Mouse (Mus musculus) layer of hippocampus, adult 11-12 months (tissue): ENCODE results near the gene Umad1.
"Not testable (repeated sequence)": the region's sequence is repeated elsewhere in the genome, so short reads cannot be mapped to it uniquely, and the experiment has no call there.

Experiments used
- DNase-seq: peaks from one replicate; pipeline ENCODE4 v3.0.0; 2022; ENCODE audit warnings: low spot score

Gene Umad1

GRCm38 (mm10) chr6:8316201-8316600 lies 57.1 kb downstream of the Umad1 start:
- no peak for DNase-seq

GRCm38 (mm10) chr6:8319591-8319990 lies 60.5 kb downstream of the Umad1 start:
- DNase-seq: no peak

- DNase-seq: not testable (repeated sequence)
Observed at GRCm38 (mm10) chr6:8331496-8331895, 72.4 kb downstream of the Umad1 start.

GRCm38 (mm10) chr6:8333380-8333779 lies 74.3 kb downstream of the Umad1 start:
- no peak for DNase-seq

GRCm38 (mm10) chr6:8336487-8337390 lies 77.7 kb downstream of the Umad1 start:
- no peak for DNase-seq

GRCm38 (mm10) chr6:8339453-8339852 lies 80.4 kb downstream of the Umad1 start:
- DNase-seq: no peak

GRCm38 (mm10) chr6:8343271-8343670 lies 84.2 kb downstream of the Umad1 start:
- no peak for DNase-seq

- peak; percentile 26 for DNase-seq
Observed at GRCm38 (mm10) chr6:8345219-8345856, 86.2 kb downstream of the Umad1 start.

GRCm38 (mm10) chr6:8347154-8347553 lies 88.1 kb downstream of the Umad1 start:
- no peak for DNase-seq

- no peak for DNase-seq
Observed at GRCm38 (mm10) chr6:8348344-8348743, 89.3 kb downstream of the Umad1 start.

- no peak for DNase-seq
Observed at GRCm38 (mm10) chr6:8349060-8349670, 90.1 kb downstream of the Umad1 start.

- DNase-seq: no peak
Observed at GRCm38 (mm10) chr6:8351507-8351906, 92.4 kb downstream of the Umad1 start.

- DNase-seq: no peak
Observed at GRCm38 (mm10) chr6:8352533-8353168, 93.6 kb downstream of the Umad1 start.

- DNase-seq: no peak
Observed at GRCm38 (mm10) chr6:8353461-8353860, 94.4 kb downstream of the Umad1 start.

GRCm38 (mm10) chr6:8354846-8355245 lies 95.8 kb downstream of the Umad1 start:
- no peak for DNase-seq

- no peak for DNase-seq
Observed at GRCm38 (mm10) chr6:8358232-8358631, 99.1 kb downstream of the Umad1 start.

- no peak for DNase-seq
Observed at GRCm38 (mm10) chr6:8358782-8359181, 99.7 kb downstream of the Umad1 start.

- no peak for DNase-seq
Observed at GRCm38 (mm10) chr6:8360805-8361204, 101.7 kb downstream of the Umad1 start.

- no peak for DNase-seq
Observed at GRCm38 (mm10) chr6:8364033-8364756, 105.1 kb downstream of the Umad1 start.

- DNase-seq: no peak
Observed at GRCm38 (mm10) chr6:8364757-8365150, 105.7 kb downstream of the Umad1 start.

GRCm38 (mm10) chr6:8367675-8368074 lies 108.6 kb downstream of the Umad1 start:
- DNase-seq: no peak
